Mouse (Mus musculus): ENCODE measurements at regions not wholly inside any gene's neighbourhood (a gene's known extent, or its start where the extent isn't known, plus 50 kb on each side); places are given as distances from the start of the nearest gene placed in this dataset.

GRCm38 (mm10) chr12:49084505-49084904, 298.0 kb upstream of the Foxg1 start:
- no peak for TF ChIP-seq CTCF (IDR thresholded peaks at IDR 0.05; ENCODE audit: low read depth, low read length)
- no peak for TF ChIP-seq TAL1 (conservative IDR thresholded peaks at IDR 0.05; ENCODE audit: low read depth, low read length)
- no peak for TF ChIP-seq POLR2AphosphoS5 (IDR thresholded peaks at IDR 0.05; ENCODE audit: insufficient replicate concordance, low read depth, low read length)
- no peak for TF ChIP-seq GATA1 (IDR thresholded peaks at IDR 0.05; ENCODE audit: borderline replicate concordance, low read length)
- TF ChIP-seq GATA2 (IDR thresholded peaks at IDR 0.05; ENCODE audit: borderline replicate concordance, low read depth, low read length) = no peak
